Mouse (Mus musculus) olfactory bulb, adult 2 months (tissue): Measurements from ENCODE around the gene Sfmbt2.

ENCODE experiments used
- CTCF ChIP-seq: fragments of 200-500 bp; IDR thresholded peaks from 2 replicates; pipeline ENCODE4 v1.5.1; 2012; ENCODE audit warnings: low read depth, mild to moderate bottlenecking, low read length, moderate library complexity; ENCODE audit not compliant: insufficient read depth
- POLR2A ChIP-seq: fragments of 200-500 bp; IDR thresholded peaks from 2 replicates; pipeline ENCODE4 v1.6.1; 2012; ENCODE audit warnings: mild to moderate bottlenecking, low read depth, low read length, moderate library complexity; ENCODE audit not compliant: insufficient read depth

DNA sequence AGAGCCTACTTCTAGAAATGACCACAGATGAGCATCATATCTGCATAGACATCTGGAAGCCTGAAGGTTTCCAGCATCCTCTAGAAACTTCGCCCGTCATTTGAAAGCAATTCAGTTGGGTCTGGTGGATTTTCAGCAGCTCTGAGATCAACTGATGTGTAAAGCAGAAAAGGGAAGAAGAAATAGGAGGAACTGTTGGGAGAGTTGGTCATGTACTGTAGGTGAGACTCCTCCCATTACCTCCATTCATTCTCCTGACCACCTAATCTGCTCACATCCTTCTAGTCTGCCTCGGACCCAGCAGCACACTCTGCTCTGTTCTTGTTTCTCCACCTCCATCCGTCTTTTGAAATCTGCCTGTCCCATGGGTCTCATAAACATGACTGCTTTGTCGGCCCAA lies 22.3 kb upstream of the Sfmbt2 start:
- TF ChIP-seq POLR2A (no peak), CTCF (no peak)
